Mouse (Mus musculus): ENCODE data around the gene Cd300ld.
"Not testable (repeated sequence)": the region's sequence is repeated elsewhere in the genome, so short reads cannot be mapped to it uniquely, and the experiment has no call there.

The Cd300ld gene

GRCm38 (mm10) chr11:114989793-114990192 lies at the start of gene Cd300ld:
TSS of gene Cd300ld (minus strand) at chr11:114989922.
- DNase-seq, result no peak

DNA sequence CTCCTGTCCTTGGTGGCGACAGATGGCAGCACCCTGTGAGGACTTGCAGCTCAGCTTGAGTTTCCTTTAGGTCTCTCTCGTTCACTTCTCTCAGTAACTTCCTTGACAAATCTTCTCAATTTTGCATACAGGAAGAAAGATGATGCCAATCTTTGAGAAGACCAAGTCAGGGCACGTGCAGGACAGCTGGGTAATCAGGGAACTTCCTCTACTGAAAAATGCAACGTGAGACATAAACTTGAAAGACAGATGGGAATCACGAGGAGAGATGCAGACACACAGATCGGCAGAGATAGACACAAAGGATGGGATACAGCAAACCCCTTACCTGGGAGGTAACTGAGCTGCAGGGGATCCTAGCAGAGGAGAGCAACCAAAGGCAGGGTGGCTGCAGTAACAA lies 47.9 kb upstream of the Cd300ld start, which contains the start of gene Cd300ld5:
Cd300ld5 (minus strand) TSS at position 101 of the 400 bp plus-strand sequence.
- DNase-seq, result not testable (repeated sequence)

DNA sequence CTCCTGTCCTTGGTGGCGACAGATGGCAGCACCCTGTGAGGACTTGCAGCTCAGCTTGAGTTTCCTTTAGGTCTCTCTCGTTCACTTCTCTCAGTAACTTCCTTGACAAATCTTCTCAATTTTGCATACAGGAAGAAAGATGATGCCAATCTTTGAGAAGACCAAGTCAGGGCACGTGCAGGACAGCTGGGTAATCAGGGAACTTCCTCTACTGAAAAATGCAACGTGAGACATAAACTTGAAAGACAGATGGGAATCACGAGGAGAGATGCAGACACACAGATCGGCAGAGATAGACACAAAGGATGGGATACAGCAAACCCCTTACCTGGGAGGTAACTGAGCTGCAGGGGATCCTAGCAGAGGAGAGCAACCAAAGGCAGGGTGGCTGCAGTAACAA lies 37.2 kb upstream of the Cd300ld start, which contains the start of gene Cd300ld4:
Cd300ld4 (minus strand) TSS at position 101 of the 400 bp plus-strand sequence.
- DNase-seq, result not testable (repeated sequence)

- DNase-seq, result not testable (repeated sequence)
Observed at GRCm38 (mm10) chr11:115016093-115016492, 26.4 kb upstream of the Cd300ld start, which contains the start of gene Cd300ld2. TSS of gene Cd300ld2 (minus strand) at chr11:115016193.

DNA sequence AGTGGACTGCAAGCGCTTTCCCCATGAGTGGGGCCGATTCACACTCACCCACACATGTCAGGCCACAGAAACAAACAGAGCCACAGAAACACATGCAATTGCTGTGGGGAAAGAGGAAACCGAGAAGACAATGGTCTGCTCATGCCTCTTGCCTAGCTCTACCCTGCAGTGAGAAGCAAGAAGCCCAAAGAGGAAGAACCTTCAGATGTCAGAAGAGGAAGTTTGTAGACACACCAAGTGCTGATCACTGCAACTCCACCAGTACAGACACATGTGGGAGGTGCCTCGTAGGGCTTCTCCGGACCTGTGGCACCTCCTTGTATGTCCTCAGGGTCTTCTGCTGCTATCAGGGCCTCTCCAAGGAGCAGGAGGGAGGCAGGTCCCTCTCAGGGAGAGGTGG lies 14.3 kb upstream of the Cd300ld start:
- no peak for DNase-seq

DNA sequence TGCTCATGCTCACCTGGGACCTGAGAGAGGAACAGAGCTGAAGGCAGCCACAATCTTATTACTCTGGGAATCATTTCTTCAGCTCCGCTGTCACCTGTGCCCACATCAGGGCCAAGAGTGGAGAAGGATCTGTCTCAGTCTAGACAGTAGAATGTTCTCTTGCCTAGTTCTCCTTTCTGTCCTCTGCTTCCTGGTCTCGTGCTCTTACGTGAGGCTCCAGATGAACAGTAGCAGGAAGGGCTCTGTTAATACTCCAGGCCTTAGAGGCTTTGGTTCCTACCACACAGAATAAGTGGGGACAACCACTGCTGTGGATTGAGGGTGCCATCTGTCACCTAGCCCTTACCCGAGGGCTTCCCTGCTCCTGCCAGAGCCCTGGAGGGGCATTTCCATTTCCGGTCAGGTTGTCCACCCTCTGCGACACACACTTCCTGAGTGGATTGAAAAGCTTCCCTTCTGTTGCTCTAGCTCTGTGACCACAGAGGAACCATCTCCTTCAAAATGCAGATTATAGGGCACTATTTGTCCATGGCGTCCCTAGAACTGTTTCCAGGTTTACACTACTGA lies 11.8 kb upstream of the Cd300ld start, which contains the start of gene Cd300c2:
Cd300c2 (minus strand) TSS at position 407 of the 567 bp plus-strand sequence.
- no peak for DNase-seq

- no peak for DNase-seq
Observed at GRCm38 (mm10) chr11:114981866-114982265, 7.9 kb downstream of the Cd300ld start.

GRCm38 (mm10) chr11:114972726-114973125 lies 17.0 kb downstream of the Cd300ld start:
- DNase-seq, result no peak

GRCm38 (mm10) chr11:114968752-114969207 lies 20.9 kb downstream of the Cd300ld start, which contains the start of gene Cd300c:
TSS of gene Cd300c (minus strand) at chr11:114969157.
- no peak for DNase-seq

GRCm38 (mm10) chr11:114965182-114965828 lies 24.4 kb downstream of the Cd300ld start:
- no peak for DNase-seq

DNA sequence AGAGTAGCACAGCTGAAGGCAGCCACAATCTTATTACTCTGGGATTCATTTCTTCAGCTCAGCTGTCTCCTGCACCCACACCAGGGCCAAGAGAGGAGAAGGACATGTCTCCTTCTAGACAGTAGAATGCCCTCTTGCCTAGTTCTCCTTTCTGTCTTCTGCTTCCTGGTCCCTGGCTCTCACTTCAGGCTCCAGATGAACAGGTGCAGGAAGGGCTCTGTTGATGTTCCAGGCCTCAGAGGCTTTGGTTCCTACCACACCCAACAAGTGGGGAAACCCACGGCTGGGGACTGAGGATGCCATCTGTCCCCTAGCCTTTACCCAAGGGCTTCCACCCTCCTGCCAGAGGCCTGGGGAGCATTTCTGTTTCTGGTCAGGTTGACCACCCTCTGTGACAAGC lies 29.4 kb downstream of the Cd300ld start:
- DNase-seq, result no peak

- DNase-seq, result peak; percentile 30
Observed at GRCm38 (mm10) chr11:114934144-114934543, 55.6 kb downstream of the Cd300ld start, which contains the start of gene Cd300lb. TSS of gene Cd300lb (minus strand) at chr11:114934386.

DNA sequence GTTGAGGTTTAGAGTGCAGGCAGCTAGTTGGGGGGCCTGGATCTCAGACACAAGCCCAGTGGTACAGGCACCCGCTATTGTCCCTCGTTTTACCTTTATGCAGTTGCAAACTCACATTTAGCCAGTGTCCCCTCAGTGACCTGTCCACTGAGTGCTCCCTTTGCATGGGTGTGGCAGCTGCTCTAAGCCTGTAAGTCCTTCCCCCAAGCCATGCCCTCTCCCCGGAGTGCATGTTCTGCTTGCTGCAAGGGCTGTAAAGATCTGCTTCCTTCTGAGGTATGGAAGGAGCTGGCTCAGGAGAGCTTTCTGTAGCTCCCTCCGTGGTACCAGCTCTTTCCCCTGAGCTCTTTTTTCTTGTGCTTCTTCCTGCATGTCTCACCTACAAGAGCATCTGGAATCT lies 56.1 kb downstream of the Cd300ld start:
- no peak for DNase-seq
